Mouse (Mus musculus): ENCODE data around the gene Ube2u.
"Not testable (repeated sequence)": the region's sequence is repeated elsewhere in the genome, so short reads cannot be mapped to it uniquely, and the experiment has no call there.

The Ube2u gene

GRCm38 (mm10) chr4:100478592-100479321 lies at the start of gene Ube2u:
Gene Ube2u (plus strand): TSS chr4:100478849.
- DNase-seq (ENCODE audit: low read depth) = no peak

GRCm38 (mm10) chr4:100429371-100429900 lies 49.2 kb upstream of the Ube2u start:
- DNase-seq (ENCODE audit: low read depth) = no peak

- DNase-seq (ENCODE audit: low read depth) = no peak
Observed at GRCm38 (mm10) chr4:100435281-100436168, 43.1 kb upstream of the Ube2u start.

GRCm38 (mm10) chr4:100436169-100436547 lies 42.5 kb upstream of the Ube2u start:
- no peak for DNase-seq (ENCODE audit: low read depth)

GRCm38 (mm10) chr4:100446897-100447296 lies 31.8 kb upstream of the Ube2u start:
- no peak for DNase-seq (ENCODE audit: low read depth)

GRCm38 (mm10) chr4:100462493-100463120 lies 16.0 kb upstream of the Ube2u start:
- no peak for DNase-seq (ENCODE audit: low read depth)

GRCm38 (mm10) chr4:100488447-100488846 lies 9.8 kb downstream of the Ube2u start:
- no peak for DNase-seq (ENCODE audit: low read depth)

GRCm38 (mm10) chr4:100495176-100495575 lies 16.5 kb downstream of the Ube2u start:
- DNase-seq (ENCODE audit: low read depth) = no peak

- DNase-seq (ENCODE audit: low read depth) = no peak
Observed at GRCm38 (mm10) chr4:100496521-100496920, 17.9 kb downstream of the Ube2u start.

GRCm38 (mm10) chr4:100498192-100498591 lies 19.5 kb downstream of the Ube2u start:
- DNase-seq (ENCODE audit: low read depth) = no peak

GRCm38 (mm10) chr4:100499037-100499601 lies 20.5 kb downstream of the Ube2u start:
- DNase-seq (ENCODE audit: low read depth) = not testable (repeated sequence)

GRCm38 (mm10) chr4:100503337-100503736 lies 24.7 kb downstream of the Ube2u start:
- no peak for DNase-seq (ENCODE audit: low read depth)

- DNase-seq (ENCODE audit: low read depth) = no peak
Observed at GRCm38 (mm10) chr4:100517646-100518045, 39.0 kb downstream of the Ube2u start.

- DNase-seq (ENCODE audit: low read depth) = no peak
Observed at GRCm38 (mm10) chr4:100522534-100522933, 43.9 kb downstream of the Ube2u start.

GRCm38 (mm10) chr4:100524741-100525140 lies 46.1 kb downstream of the Ube2u start:
- no peak for DNase-seq (ENCODE audit: low read depth)

- no peak for DNase-seq (ENCODE audit: low read depth)
Observed at GRCm38 (mm10) chr4:100526296-100526695, 47.6 kb downstream of the Ube2u start.

GRCm38 (mm10) chr4:100527086-100527485 lies 48.4 kb downstream of the Ube2u start:
- DNase-seq (ENCODE audit: low read depth) = no peak

- no peak for DNase-seq (ENCODE audit: low read depth)
Observed at GRCm38 (mm10) chr4:100527554-100528001, 48.9 kb downstream of the Ube2u start.

GRCm38 (mm10) chr4:100533607-100534006 lies 55.0 kb downstream of the Ube2u start:
- no peak for DNase-seq (ENCODE audit: low read depth)

GRCm38 (mm10) chr4:100534946-100535345 lies 56.3 kb downstream of the Ube2u start:
- DNase-seq (ENCODE audit: low read depth) = no peak

- peak; percentile 68 for DNase-seq (ENCODE audit: low read depth)
Observed at GRCm38 (mm10) chr4:100537898-100538297, 59.2 kb downstream of the Ube2u start.

- DNase-seq (ENCODE audit: low read depth) = no peak
Observed at GRCm38 (mm10) chr4:100539483-100539882, 60.8 kb downstream of the Ube2u start.

Data from induced T-regulatory cell, adult 2 months (primary cell).